Comparison of ENCODE assay signal across 8 mouse cellular contexts in the genomic region with DNA sequence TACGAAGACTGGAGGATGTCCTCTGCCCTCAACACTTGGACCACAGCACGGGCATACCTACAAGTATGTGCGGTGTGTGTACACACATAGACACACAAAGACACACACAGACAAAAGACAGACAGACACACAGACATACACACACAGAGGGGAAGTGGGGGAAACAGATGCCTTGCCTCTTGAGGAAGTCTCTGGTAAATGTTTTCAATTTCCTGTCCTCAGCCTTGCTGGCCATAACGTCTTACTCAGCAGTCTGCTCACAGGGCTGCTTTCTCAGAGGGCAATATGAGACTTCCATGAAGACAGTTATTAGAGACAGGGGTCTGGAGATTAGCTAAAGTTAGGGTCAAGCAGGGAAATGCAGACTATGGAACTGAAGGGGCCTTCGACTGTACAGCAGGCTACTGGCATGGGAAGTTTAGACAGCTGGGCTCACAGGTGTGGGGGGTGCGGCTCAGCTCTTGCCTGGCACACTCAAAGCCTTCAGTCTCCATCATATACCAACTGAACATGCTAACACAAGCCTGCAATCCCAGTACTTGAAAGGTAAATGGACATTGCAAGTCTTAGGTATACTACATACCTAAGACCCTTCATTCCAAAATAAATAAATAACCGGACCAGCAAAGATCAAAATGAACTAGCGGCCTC.
DNase-seq lines count a peak whose midpoint lies in the region; ATAC-seq lines count a peak whose summit lies in the region.

No protein-coding gene starts in this region.

- H3K4me3 ChIP-seq in kidney, embryonic 14.5 days (ENCODE audit: low read length): no peak overlapping the region
- H3K4me3 ChIP-seq in forebrain, embryonic 14.5 days (ENCODE audit: low read depth, low read length): no peak overlapping the region
- no peak overlapping the region for H3K4me3 ChIP-seq in midbrain, embryonic 15.5 days

- no peak overlapping the region for H3K9ac ChIP-seq in kidney, embryonic 14.5 days (ENCODE audit: low read depth, low read length)
- H3K9ac ChIP-seq in forebrain, embryonic 14.5 days (ENCODE audit: low read length): no peak overlapping the region
- H3K9ac ChIP-seq in midbrain, embryonic 15.5 days: no peak overlapping the region

- peak; percentile 17; the same call in 1 of the 2 replicates for ATAC-seq in kidney, embryonic 14.5 days (ENCODE audit: low FRiP score, low TSS enrichment)
- ATAC-seq in forebrain, embryonic 14.5 days: peak; percentile 22; the same call in 1 of the 2 replicates
- no peak; the same call in 1 of the 2 replicates for ATAC-seq in midbrain, embryonic 15.5 days (replicated peaks)
- ATAC-seq in activated CD4-positive, CD25-positive, alpha-beta regulatory T cell, adult 4 months: no peak

- H3K4me2 ChIP-seq in kidney, embryonic 14.5 days (replicated peaks; ENCODE audit: low read depth, low read length): no peak overlapping the region
- H3K4me2 ChIP-seq in forebrain, embryonic 14.5 days (ENCODE audit: low read length): no peak overlapping the region
- H3K4me2 ChIP-seq in midbrain, embryonic 15.5 days: no peak overlapping the region

- DNase-seq in kidney, postnatal 14 days: no peak
- peak; percentile 57 for DNase-seq in brain, adult 2 months (ENCODE audit: low read depth, low spot score)
- DNase-seq in forebrain, embryonic 14.5 days (ENCODE audit: low spot score): no peak
- no peak for DNase-seq in left cerebral cortex, postnatal 25 days (ENCODE audit: low spot score in 2 of 2)
- DNase-seq in gastrocnemius, postnatal 36 days: no peak

- peaks cover 23% of the 10 kb centered on the region; the same call in 1 of the 2 replicates for H3K4me1 ChIP-seq in kidney, embryonic 14.5 days (ENCODE audit: control insufficient read depth, insufficient read depth, low read length)
- peaks cover 54% of the 10 kb centered on the region for H3K4me1 ChIP-seq in forebrain, embryonic 14.5 days (ENCODE audit: control insufficient read depth, insufficient read depth, low read length)
- peaks cover 52% of the 10 kb centered on the region for H3K4me1 ChIP-seq in midbrain, embryonic 15.5 days

- H3K9me3 ChIP-seq in kidney, embryonic 14.5 days (ENCODE audit: control insufficient read depth, low read length): no peaks in the 10 kb centered on the region
- no peaks in the 10 kb centered on the region for H3K9me3 ChIP-seq in forebrain, embryonic 14.5 days (replicated peaks; ENCODE audit: control insufficient read depth, low read length)
- H3K9me3 ChIP-seq in midbrain, embryonic 15.5 days: no peaks in the 10 kb centered on the region

- intact Hi-C loops in left cerebral cortex, postnatal 25 days (cut with DNase I): loop anchor here (5.0 kb wide), 1 partner anchor 57 kb away; no protein-coding TSS in a partner anchor
- intact Hi-C loops in gastrocnemius, postnatal 36 days (cut with DNase I): no loop called here

- H3K27me3 ChIP-seq in kidney, embryonic 14.5 days (ENCODE audit: control insufficient read depth, insufficient read depth, low read length): no peaks in the 10 kb centered on the region
- no peaks in the 10 kb centered on the region for H3K27me3 ChIP-seq in forebrain, embryonic 14.5 days (replicated peaks; ENCODE audit: control insufficient read depth, insufficient read depth, low read length)
- no peaks in the 10 kb centered on the region for H3K27me3 ChIP-seq in midbrain, embryonic 15.5 days (replicated peaks)

- H3K27ac ChIP-seq in kidney, embryonic 14.5 days (ENCODE audit: low read depth, low read length): peak overlapping the region; percentile 17; the same call in 1 of the 2 replicates
- H3K27ac ChIP-seq in forebrain, embryonic 14.5 days (ENCODE audit: low read depth, low read length): peak overlapping the region; percentile 63
- peak overlapping the region; percentile 20; the same call in 1 of the 2 replicates for H3K27ac ChIP-seq in midbrain, embryonic 15.5 days

- 62% methylated on average over 8 of the region's 8 CpGs for WGBS in kidney, embryonic 14.5 days
- 50% methylated on average over 8 of the region's 8 CpGs for WGBS in forebrain, embryonic 14.5 days
- WGBS in midbrain, embryonic 15.5 days: 61% methylated on average over 8 of the region's 8 CpGs

- H3K36me3 ChIP-seq in kidney, embryonic 14.5 days (ENCODE audit: control insufficient read depth, insufficient read depth, low read length): no peaks in the 10 kb centered on the region
- H3K36me3 ChIP-seq in forebrain, embryonic 14.5 days (ENCODE audit: control insufficient read depth, insufficient read depth, low read length): no peaks in the 10 kb centered on the region
- H3K36me3 ChIP-seq in midbrain, embryonic 15.5 days (replicated peaks): no peaks in the 10 kb centered on the region

Comparison
In these comparisons a context has a peak if more than half of its experiments do, and no peak if none do; other contexts are left out.
1. ATAC-seq: peak in kidney, embryonic 14.5 days (single experiment) and forebrain, embryonic 14.5 days (single experiment); none in midbrain, embryonic 15.5 days (single experiment) and activated CD4-positive, CD25-positive, alpha-beta regulatory T cell, adult 4 months (single experiment).
2. Peak in every context shown above with its lines, with median percentiles within 50 percentile points of each other: H3K27ac ChIP-seq.